Mouse (Mus musculus): ENCODE results near the gene Dhx16. TPM values are rescaled to one million over a fixed set of nuclear protein-coding genes. Genes with fewer than 3 reads are reported as not detected.
A peak's percentile ranks its signal among the peaks of the same experiment; 100 is the strongest.
"Not testable (repeated sequence)": the region's sequence is repeated elsewhere in the genome, so short reads cannot be mapped to it uniquely, and the experiment has no call there.

Dhx16 gene
- polyA plus RNA-seq, 1 experiment from 2014 or later, result 56.9 TPM

GRCm38 (mm10) chr17:35927471-35927870, 47.9 kb downstream of the Dhx16 start:
- no peak overlapping the region for H3K4me2 ChIP-seq
- no peak overlapping the region for H3K27ac ChIP-seq
- ATAC-seq (ENCODE audit: insufficient number of reproducible peaks, insufficient read depth, low FRiP score, low TSS enrichment, low read depth), result no peak

GRCm38 (mm10) chr17:35929534-35929933, 49.9 kb downstream of the Dhx16 start:
- Histone ChIP-seq H3K4me3 (replicated peaks) (no peak overlapping the region), H3K4me1 (replicated peaks) (no peaks in the 10 kb centered on the region), H3K9me3 (no peaks in the 10 kb centered on the region), H3K27me3 (no peaks in the 10 kb centered on the region), H3K4me2 (no peak overlapping the region), H3K9ac (replicated peaks) (no peak overlapping the region), H3K36me3 (peaks cover 78% of the 10 kb centered on the region), H3K27ac (no peak overlapping the region)
- WGBS, result 100% methylated on average over 2 of the region's 2 CpGs
- no peak for ATAC-seq (ENCODE audit: insufficient number of reproducible peaks, insufficient read depth, low FRiP score, low TSS enrichment, low read depth)

More at GRCm38 (mm10) chr17:35927471-35927870, 47.9 kb downstream of the Dhx16 start:
- Histone ChIP-seq H3K36me3 (peaks cover 92% of the 10 kb centered on the region), H3K4me1 (replicated peaks) (no peaks in the 10 kb centered on the region), H3K9me3 (no peaks in the 10 kb centered on the region), H3K4me3 (replicated peaks) (no peak overlapping the region), H3K9ac (replicated peaks) (no peak overlapping the region), H3K27me3 (no peaks in the 10 kb centered on the region)
- 86% methylated on average over 1 of the region's 1 CpGs for WGBS

DNA sequence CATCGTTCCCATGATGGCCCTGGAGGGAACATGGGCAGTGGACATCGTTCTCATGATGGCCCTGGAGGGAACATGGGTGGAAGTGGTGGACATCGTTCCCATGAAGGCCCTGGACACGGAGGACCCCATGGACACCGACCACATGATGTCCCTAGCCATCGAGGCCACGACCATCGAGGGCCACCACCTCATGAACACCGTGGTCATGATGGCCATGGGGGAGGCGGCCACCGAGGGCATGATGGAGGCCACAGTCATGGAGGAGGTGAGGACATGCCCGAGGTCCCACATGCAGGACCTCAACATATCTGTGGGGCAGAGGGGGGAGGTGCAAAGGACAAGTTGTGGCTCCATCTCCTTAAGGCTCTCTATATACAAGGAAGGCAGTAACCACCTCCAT, 51.0 kb downstream of the Dhx16 start:
- Histone ChIP-seq H3K27me3 (no peaks in the 10 kb centered on the region), H3K9ac (replicated peaks) (no peak overlapping the region), H3K4me3 (replicated peaks) (no peak overlapping the region), H3K4me1 (replicated peaks) (no peaks in the 10 kb centered on the region), H3K4me2 (no peak overlapping the region), H3K36me3 (peaks cover 67% of the 10 kb centered on the region), H3K9me3 (no peaks in the 10 kb centered on the region), H3K27ac (no peak overlapping the region)
- no peak for ATAC-seq (ENCODE audit: insufficient number of reproducible peaks, insufficient read depth, low FRiP score, low TSS enrichment, low read depth)
- 95% methylated on average over 12 of the region's 12 CpGs for WGBS

DNA sequence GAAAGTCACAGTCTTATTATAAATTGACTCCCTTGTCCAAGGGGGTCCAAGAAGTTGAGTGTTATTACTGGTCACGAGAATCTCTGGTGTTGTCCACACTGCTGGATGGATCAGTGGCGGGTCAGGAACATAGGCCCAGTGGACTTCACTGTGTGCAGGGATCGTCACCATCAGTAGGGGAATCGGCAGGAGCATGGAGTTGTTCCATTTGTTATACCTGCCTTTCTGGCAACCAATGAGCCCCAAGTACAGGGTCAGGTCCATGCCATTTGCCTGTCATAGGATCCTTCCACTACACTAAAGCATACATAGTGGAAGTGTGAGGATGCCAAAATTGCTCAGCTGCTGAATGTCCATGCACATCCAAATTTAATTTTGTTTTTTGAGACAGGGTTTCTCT, 53.0 kb downstream of the Dhx16 start:
- Histone ChIP-seq H3K27ac (no peak overlapping the region), H3K36me3 (peaks cover 48% of the 10 kb centered on the region), H3K4me3 (replicated peaks) (no peak overlapping the region), H3K4me2 (no peak overlapping the region), H3K9me3 (no peaks in the 10 kb centered on the region), H3K9ac (replicated peaks) (no peak overlapping the region), H3K27me3 (no peaks in the 10 kb centered on the region), H3K4me1 (replicated peaks) (no peaks in the 10 kb centered on the region)
- WGBS, result 87% methylated on average over 4 of the region's 4 CpGs
- ATAC-seq (ENCODE audit: insufficient number of reproducible peaks, insufficient read depth, low FRiP score, low TSS enrichment, low read depth), result no peak

DNA sequence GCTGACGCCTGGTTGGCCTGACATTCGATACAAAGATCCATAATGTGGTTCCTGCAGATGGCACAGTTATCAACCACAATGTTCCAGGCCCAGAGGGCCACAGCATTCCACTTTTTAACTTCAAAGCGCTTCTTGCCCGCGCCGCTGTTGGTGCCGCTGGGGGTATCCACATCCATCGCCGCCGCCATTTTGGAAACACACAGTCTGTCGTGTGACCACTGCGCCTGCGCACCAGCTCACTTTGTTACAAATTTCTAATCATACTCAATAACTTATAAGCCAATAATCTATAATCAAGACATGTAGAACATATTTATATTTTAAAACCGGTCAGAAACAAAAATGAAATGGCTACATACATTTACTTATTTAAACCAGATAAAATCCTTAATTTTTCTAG, 56.1 kb downstream of the Dhx16 start:
- ATAC-seq (ENCODE audit: insufficient number of reproducible peaks, insufficient read depth, low FRiP score, low TSS enrichment, low read depth); H3K4me3 ChIP-seq (replicated peaks); H3K4me1 ChIP-seq (replicated peaks); H3K9ac ChIP-seq (replicated peaks); H3K27ac ChIP-seq; H3K27me3 ChIP-seq; H3K9me3 ChIP-seq; H3K4me2 ChIP-seq: not testable (repeated sequence)
- 87% methylated on average over 14 of the region's 14 CpGs for WGBS
- peaks cover 16% of the 10 kb centered on the region for H3K36me3 ChIP-seq

DNA sequence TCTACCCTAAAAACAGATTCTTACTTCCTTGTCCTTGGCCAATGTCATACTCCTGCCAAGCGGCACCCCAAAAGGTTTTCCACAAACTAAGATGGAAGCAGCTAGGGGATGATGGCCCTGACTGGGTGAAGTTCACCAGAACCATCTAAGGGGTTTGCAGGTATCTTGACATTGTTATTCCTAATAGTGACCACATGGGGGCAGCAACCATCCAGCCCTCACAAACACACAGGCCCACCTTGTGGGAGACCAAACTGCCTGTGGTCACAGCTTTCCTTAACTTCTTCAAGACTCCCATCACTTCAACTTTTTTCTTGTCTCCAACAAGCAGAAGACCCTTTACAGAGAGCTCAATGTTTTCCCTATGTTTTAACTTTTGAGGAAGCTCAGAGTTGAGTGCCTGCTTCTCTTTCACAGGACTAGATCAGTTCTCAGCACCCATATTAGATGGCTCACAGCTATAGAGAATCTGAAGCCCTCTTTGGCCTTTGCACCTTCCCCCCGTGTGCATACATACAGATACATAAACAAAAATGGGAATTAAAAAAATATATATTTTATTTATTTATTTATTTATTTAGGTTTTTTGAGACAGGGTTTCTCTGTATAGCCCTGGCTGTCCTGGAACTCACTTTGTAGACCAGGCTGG, 58.2 kb downstream of the Dhx16 start:
- no peaks in the 10 kb centered on the region for H3K36me3 ChIP-seq
- H3K27ac ChIP-seq, result no peak overlapping the region
- no peak overlapping the region for H3K4me2 ChIP-seq
- no peaks in the 10 kb centered on the region for H3K27me3 ChIP-seq
- H3K4me3 ChIP-seq (replicated peaks), result no peak overlapping the region
- no peak overlapping the region for H3K9ac ChIP-seq (replicated peaks)
- peak; percentile 66; the same call in 1 of the 2 replicates for ATAC-seq (ENCODE audit: insufficient number of reproducible peaks, insufficient read depth, low FRiP score, low TSS enrichment, low read depth)
- WGBS, result 48% methylated on average over 2 of the region's 2 CpGs
- H3K4me1 ChIP-seq (replicated peaks), result no peaks in the 10 kb centered on the region
- no peaks in the 10 kb centered on the region for H3K9me3 ChIP-seq

- no peak overlapping the region for H3K27ac ChIP-seq
- no peak overlapping the region for H3K4me3 ChIP-seq (replicated peaks)
Observed at GRCm38 (mm10) chr17:35939108-35939507, 59.5 kb downstream of the Dhx16 start.

GRCm38 (mm10) chr17:35939941-35940340, 60.3 kb downstream of the Dhx16 start:
- no peak overlapping the region for H3K4me2 ChIP-seq
- ATAC-seq (ENCODE audit: insufficient number of reproducible peaks, insufficient read depth, low FRiP score, low TSS enrichment, low read depth), result no peak
- no peaks in the 10 kb centered on the region for H3K36me3 ChIP-seq
- H3K9me3 ChIP-seq, result no peaks in the 10 kb centered on the region
- H3K9ac ChIP-seq (replicated peaks), result no peak overlapping the region
- H3K4me1 ChIP-seq (replicated peaks), result no peaks in the 10 kb centered on the region
- no peak overlapping the region for H3K27ac ChIP-seq
- no peak overlapping the region for H3K4me3 ChIP-seq (replicated peaks)
- 67% methylated on average over 1 of the region's 1 CpGs for WGBS
- H3K27me3 ChIP-seq, result no peaks in the 10 kb centered on the region

More at GRCm38 (mm10) chr17:35939108-35939507, 59.5 kb downstream of the Dhx16 start:
- Histone ChIP-seq H3K36me3 (no peaks in the 10 kb centered on the region), H3K27me3 (no peaks in the 10 kb centered on the region), H3K9me3 (no peaks in the 10 kb centered on the region), H3K9ac (replicated peaks) (no peak overlapping the region), H3K4me2 (no peak overlapping the region), H3K4me1 (replicated peaks) (no peaks in the 10 kb centered on the region)
- no peak for ATAC-seq (ENCODE audit: insufficient number of reproducible peaks, insufficient read depth, low FRiP score, low TSS enrichment, low read depth)
- 44% methylated on average over 2 of the region's 2 CpGs for WGBS

MicroRNAs within 50 kb of the gene (microRNA counts, 519-probe panel; counts per million panel counts)
- not detected for microRNA mmu-miR-1894-3p
- not detected for microRNA mmu-miR-1894-5p

Small RNA genes lying within 50 kb of the gene (microRNA-seq; reads per million reads assigned to microRNA genes)
- not detected for gene Gm28033
- not detected for gene Mir1894

Other genes with a start within 250 kb of the Dhx16 start
- 0.08 and 0.10 TPM in 2 replicates for gene Mucl3, start 236.1 kb upstream of the Dhx16 start, polyA plus RNA-seq (2016; fragmentation: Nextera tagmentation; extraction: Ambion mirVana)
- gene Vars2, start 212.2 kb upstream of the Dhx16 start, polyA plus RNA-seq (2016; fragmentation: Nextera tagmentation; extraction: Ambion mirVana), result 20.0 and 23.4 TPM in 2 replicates
- 53.6 and 58.2 TPM in 2 replicates for gene Gtf2h4, start 206.1 kb upstream of the Dhx16 start, polyA plus RNA-seq (2016; fragmentation: Nextera tagmentation; extraction: Ambion mirVana)
- 38.4 and 40.6 TPM in 2 replicates for gene Ddr1, start 175.2 kb upstream of the Dhx16 start, polyA plus RNA-seq (2016; fragmentation: Nextera tagmentation; extraction: Ambion mirVana)
- gene Ier3, start 58.1 kb upstream of the Dhx16 start, polyA plus RNA-seq (2016; fragmentation: Nextera tagmentation; extraction: Ambion mirVana), result 8.7 and 9.9 TPM in 2 replicates
- 45.8 and 45.9 TPM in 2 replicates for gene Flot1, start 56.6 kb upstream of the Dhx16 start, polyA plus RNA-seq (2016; fragmentation: Nextera tagmentation; extraction: Ambion mirVana)
- gene Tubb5, start 41.5 kb upstream of the Dhx16 start, polyA plus RNA-seq (2016; fragmentation: Nextera tagmentation; extraction: Ambion mirVana), result 1,183 and 1,215 TPM in 2 replicates
- 16.9 and 19.4 TPM in 2 replicates for gene Mdc1, start 38.3 kb upstream of the Dhx16 start, polyA plus RNA-seq (2016; fragmentation: Nextera tagmentation; extraction: Ambion mirVana)
- 51.3 and 52.5 TPM in 2 replicates for gene Nrm, start 18.5 kb upstream of the Dhx16 start, polyA plus RNA-seq (2016; fragmentation: Nextera tagmentation; extraction: Ambion mirVana)
- gene Ppp1r18, start 14.2 kb upstream of the Dhx16 start, polyA plus RNA-seq (2016; fragmentation: Nextera tagmentation; extraction: Ambion mirVana), result 21.3 and 24.0 TPM in 2 replicates
- gene 2310061I04Rik, start 17.6 kb downstream of the Dhx16 start, polyA plus RNA-seq (2016; fragmentation: Nextera tagmentation; extraction: Ambion mirVana), result 18.6 and 24.8 TPM in 2 replicates
- 139 and 143 TPM in 2 replicates for gene Atat1, start 30.3 kb downstream of the Dhx16 start, polyA plus RNA-seq (2016; fragmentation: Nextera tagmentation; extraction: Ambion mirVana)
- gene Mrps18b, start 36.6 kb downstream of the Dhx16 start, polyA plus RNA-seq (2016; fragmentation: Nextera tagmentation; extraction: Ambion mirVana), result 61.2 and 66.8 TPM in 2 replicates
- 50.4 and 50.7 TPM in 2 replicates for gene Ppp1r10, start 36.6 kb downstream of the Dhx16 start, polyA plus RNA-seq (2016; fragmentation: Nextera tagmentation; extraction: Ambion mirVana)
- gene Abcf1, start 89.9 kb downstream of the Dhx16 start, polyA plus RNA-seq (2016; fragmentation: Nextera tagmentation; extraction: Ambion mirVana), result 102 and 107 TPM in 2 replicates
- gene Gnl1, start 100.0 kb downstream of the Dhx16 start, polyA plus RNA-seq (2016; fragmentation: Nextera tagmentation; extraction: Ambion mirVana), result 59.2 and 59.7 TPM in 2 replicates
- gene Prr3, start 100.4 kb downstream of the Dhx16 start, polyA plus RNA-seq (2016; fragmentation: Nextera tagmentation; extraction: Ambion mirVana), result 39.0 and 46.2 TPM in 2 replicates
- gene H2-T24, start 140.7 kb downstream of the Dhx16 start, polyA plus RNA-seq (2016; fragmentation: Nextera tagmentation; extraction: Ambion mirVana), result 3.0 and 3.2 TPM in 2 replicates
- 4.2 and 6.4 TPM in 2 replicates for gene H2-T23, start 153.0 kb downstream of the Dhx16 start, polyA plus RNA-seq (2016; fragmentation: Nextera tagmentation; extraction: Ambion mirVana)
- gene H2-T22, start 162.9 kb downstream of the Dhx16 start, polyA plus RNA-seq (2016; fragmentation: Nextera tagmentation; extraction: Ambion mirVana), result 14.0 and 15.4 TPM in 2 replicates
- gene Gm6034, start 163.1 kb downstream of the Dhx16 start, polyA plus RNA-seq (2016; fragmentation: Nextera tagmentation; extraction: Ambion mirVana), result not detected in 2 replicates
- not detected in 2 replicates for gene Gm11127, start 178.6 kb downstream of the Dhx16 start, polyA plus RNA-seq (2016; fragmentation: Nextera tagmentation; extraction: Ambion mirVana)
- gene Gm19684, start 241.9 kb downstream of the Dhx16 start, polyA plus RNA-seq (2016; fragmentation: Nextera tagmentation; extraction: Ambion mirVana), result not detected in 2 replicates
- not detected in 2 replicates for gene Gm7030, start 249.6 kb downstream of the Dhx16 start, polyA plus RNA-seq (2016; fragmentation: Nextera tagmentation; extraction: Ambion mirVana)

All from limb, embryonic 12.5 days (tissue).